Mouse (Mus musculus) liver, embryonic 11.5 days (tissue): Measurements from ENCODE around the gene Ugt2b34. TPM values are rescaled to one million over a fixed set of nuclear protein-coding genes. Genes with fewer than 3 reads are reported as not detected.

Experiments
- polyA plus RNA-seq: library from polyadenylated mRNA; unstranded; fragments of >200 nt; fragmentation: Nextera tagmentation; extraction: Ambion mirVana; gene quantifications from 2 replicates; pipeline ENCODE4 v1.2.1, GENCODE M21; 2014

Ugt2b34 gene
- polyA plus RNA-seq, 1 experiment from 2014 or later: 20.1 TPM

Other genes starting within 250 kb of the Ugt2b34 start
- not detected in 2 replicates for gene Tmprss11b, start 230.6 kb downstream of the Ugt2b34 start, polyA plus RNA-seq
- gene Tmprss11e, start 161.1 kb downstream of the Ugt2b34 start, polyA plus RNA-seq: not detected in 2 replicates
- 34.3 and 42.5 TPM in 2 replicates for gene Ythdc1, start 102.7 kb downstream of the Ugt2b34 start, polyA plus RNA-seq
- gene Ugt2b1, start 19.6 kb upstream of the Ugt2b34 start, polyA plus RNA-seq: 0.12 TPM in 1 of 2 replicates, not detected in the other
- 0.30 and 0.38 TPM in 2 replicates for gene Ugt2b35, start 93.9 kb upstream of the Ugt2b34 start, polyA plus RNA-seq
- gene Ugt2b36, start 185.6 kb upstream of the Ugt2b34 start, polyA plus RNA-seq: 1.5 and 1.8 TPM in 2 replicates
- gene Ugt2b5, start 233.4 kb upstream of the Ugt2b34 start, polyA plus RNA-seq: 1.4 and 2.1 TPM in 2 replicates